ENCODE assay signal across 9 mouse cellular contexts in genomic region chr10:108435616-108436015, GRCm38 (mm10).
DNase-seq lines count a peak whose midpoint lies in the region; ATAC-seq and TF ChIP-seq lines count a peak whose summit lies in the region.
"Had no signal": no experiment of that assay in that cellular context is flagged by ENCODE, and none has a peak within 500 bp of the region (broad histone marks: within the 10 kb centered on the region; RNA-seq: fewer than 3 reads in every experiment).

No protein-coding gene starts in this region.

- peak; percentile 73; the same call in 1 of the 2 replicates for ATAC-seq in hindbrain, embryonic 15.5 days (ENCODE audit: low FRiP score, low read depth)
- ATAC-seq in hindbrain, embryonic 12.5 days (ENCODE audit: low FRiP score), result no peak
- peak; percentile 47; the same call in 1 of the 2 replicates for ATAC-seq in kidney, embryonic 14.5 days (ENCODE audit: low FRiP score, low TSS enrichment)

- no peak overlapping the region for H3K4me3 ChIP-seq in hindbrain, embryonic 15.5 days
- no peak overlapping the region for H3K4me3 ChIP-seq in hindbrain, embryonic 12.5 days
- H3K4me3 ChIP-seq in kidney, embryonic 14.5 days (ENCODE audit: low read length), result no peak overlapping the region
- H3K4me3 ChIP-seq: embryonic facial prominence, embryonic 12.5 days had no signal

- H3K36me3 ChIP-seq in hindbrain, embryonic 15.5 days, result no peaks in the 10 kb centered on the region
- H3K36me3 ChIP-seq in hindbrain, embryonic 12.5 days, result no peaks in the 10 kb centered on the region
- H3K36me3 ChIP-seq in kidney, embryonic 14.5 days (ENCODE audit: control insufficient read depth, insufficient read depth, low read length), result no peaks in the 10 kb centered on the region
- H3K36me3 ChIP-seq: embryonic facial prominence, embryonic 12.5 days had no signal

- no peak overlapping the region for H3K27ac ChIP-seq in hindbrain, embryonic 15.5 days (replicated peaks)
- no peak overlapping the region for H3K27ac ChIP-seq in hindbrain, embryonic 12.5 days
- H3K27ac ChIP-seq in kidney, embryonic 14.5 days (ENCODE audit: low read depth, low read length), result no peak overlapping the region
- H3K27ac ChIP-seq: embryonic facial prominence, embryonic 12.5 days had no signal

- no peaks in the 10 kb centered on the region for H3K27me3 ChIP-seq in hindbrain, embryonic 15.5 days
- no peaks in the 10 kb centered on the region for H3K27me3 ChIP-seq in hindbrain, embryonic 12.5 days
- H3K27me3 ChIP-seq in kidney, embryonic 14.5 days (ENCODE audit: control insufficient read depth, insufficient read depth, low read length), result no peaks in the 10 kb centered on the region
- H3K27me3 ChIP-seq: embryonic facial prominence, embryonic 12.5 days had no signal

- intact Hi-C loops in gastrocnemius, postnatal 14 days (cut with DNase I; ENCODE audit: low total_unique reads), result loop anchor here (5.0 kb wide), 1 partner anchor 133 kb away; no protein-coding TSS in a partner anchor

- peak; percentile 84 for DNase-seq in brain, embryonic 14.5 days (ENCODE audit: low read depth)
- DNase-seq in retina, embryonic 14.5 days (ENCODE audit: low spot score), result peak; percentile 50
- no peak for DNase-seq in spleen, adult 18-20 months
- DNase-seq in adrenal gland, postnatal 10 days, result no peak
- no peak for DNase-seq in gastrocnemius, postnatal 14 days

- WGBS in hindbrain, embryonic 15.5 days, result 43% methylated on average over 5 of the region's 5 CpGs
- WGBS in hindbrain, embryonic 12.5 days, result 41% methylated on average over 5 of the region's 5 CpGs
- 28% methylated on average over 5 of the region's 5 CpGs for WGBS in kidney, embryonic 14.5 days

- H3K4me1 ChIP-seq in hindbrain, embryonic 15.5 days (replicated peaks), result 0 out of 2 replicates have a peak, but pooled peaks cover 4% of the 10 kb centered on the region
- peaks cover 2% of the 10 kb centered on the region; the same call in 1 of the 2 replicates for H3K4me1 ChIP-seq in hindbrain, embryonic 12.5 days
- peaks cover 17% of the 10 kb centered on the region for H3K4me1 ChIP-seq in kidney, embryonic 14.5 days (ENCODE audit: control insufficient read depth, insufficient read depth, low read length)

- H3K9ac ChIP-seq in hindbrain, embryonic 15.5 days, result no peak overlapping the region
- no peak overlapping the region for H3K9ac ChIP-seq in hindbrain, embryonic 12.5 days
- no peak overlapping the region for H3K9ac ChIP-seq in kidney, embryonic 14.5 days (ENCODE audit: low read depth, low read length)
- H3K9ac ChIP-seq: embryonic facial prominence, embryonic 12.5 days had no signal

- no peaks in the 10 kb centered on the region for H3K9me3 ChIP-seq in hindbrain, embryonic 15.5 days
- H3K9me3 ChIP-seq in hindbrain, embryonic 12.5 days (replicated peaks), result no peaks in the 10 kb centered on the region
- H3K9me3 ChIP-seq in kidney, embryonic 14.5 days (ENCODE audit: control insufficient read depth, low read length), result no peaks in the 10 kb centered on the region
- H3K9me3 ChIP-seq: embryonic facial prominence, embryonic 12.5 days had no signal

- no peak for TF ChIP-seq POLR2A in brain, embryonic 14.5 days (IDR thresholded peaks at IDR 0.05; ENCODE audit: borderline replicate concordance, extremely low read depth, insufficient read depth, insufficient read length, poor library complexity, severe bottlenecking)

- H3K4me2 ChIP-seq in hindbrain, embryonic 15.5 days, result no peak overlapping the region
- no peak overlapping the region for H3K4me2 ChIP-seq in hindbrain, embryonic 12.5 days (replicated peaks)
- H3K4me2 ChIP-seq in kidney, embryonic 14.5 days (replicated peaks; ENCODE audit: low read depth, low read length), result no peak overlapping the region
- H3K4me2 ChIP-seq: embryonic facial prominence, embryonic 12.5 days had no signal

- TF ChIP-seq CTCF in brain, embryonic 14.5 days (IDR thresholded peaks at IDR 0.05; ENCODE audit: borderline replicate concordance, extremely low read depth, insufficient read depth, insufficient read length), result peak; percentile 53; the same call in 1 of the 2 replicates

Comparison
In these comparisons a context has a peak if more than half of its experiments do, and no peak if none do; other contexts are left out.
1. DNase-seq: peak in brain, embryonic 14.5 days (single experiment) and retina, embryonic 14.5 days (single experiment); none in spleen, adult 18-20 months (0 of 2), adrenal gland, postnatal 10 days (single experiment) and gastrocnemius, postnatal 14 days (single experiment).